ENCODE assay signal across 7 mouse cellular contexts in genomic region chr2:31140772-31141073, GRCm38 (mm10). TPM values are rescaled to one million over a fixed set of nuclear protein-coding genes. Genes with fewer than 3 reads are reported as not detected.
A peak's percentile ranks its signal among the peaks of the same experiment; 100 is the strongest.
DNase-seq lines count a peak whose midpoint lies in the region; ATAC-seq lines count a peak whose summit lies in the region.

No protein-coding gene starts in this region.

- peak overlapping the region; percentile 97 for H3K4me2 ChIP-seq in neural tube, embryonic 11.5 days (ENCODE audit: low read depth)
- peak overlapping the region; percentile 73 for H3K4me2 ChIP-seq in forebrain, embryonic 11.5 days (ENCODE audit: low read depth, low read length, severe bottlenecking)
- peak overlapping the region; percentile 98 for H3K4me2 ChIP-seq in limb, embryonic 11.5 days (ENCODE audit: low read depth, severe bottlenecking)
- peak overlapping the region; percentile 71 for H3K4me2 ChIP-seq in neural tube, embryonic 15.5 days

- H3K27me3 ChIP-seq in neural tube, embryonic 11.5 days (ENCODE audit: control insufficient read depth, insufficient read depth, low read length): 0 out of 2 replicates have a peak, but pooled peaks cover 2% of the 10 kb centered on the region
- peaks cover 2% of the 10 kb centered on the region; the same call in 1 of the 2 replicates for H3K27me3 ChIP-seq in forebrain, embryonic 11.5 days (ENCODE audit: control insufficient read depth, insufficient read depth, low read length)
- H3K27me3 ChIP-seq in limb, embryonic 11.5 days (ENCODE audit: control insufficient read depth, insufficient read depth, low read length): no peaks in the 10 kb centered on the region
- H3K27me3 ChIP-seq in neural tube, embryonic 15.5 days (replicated peaks): no peaks in the 10 kb centered on the region

- intact Hi-C loops in left cerebral cortex, postnatal 4 days (cut with DNase I): loop anchor here (10.0 kb wide), 2 partner anchors 66 to 106 kb away; no protein-coding TSS in a partner anchor
- intact Hi-C loops in left cerebral cortex, postnatal 14 days (cut with DNase I): loop anchor here (5.0 kb wide), 1 partner anchor 118 kb away; no protein-coding TSS in a partner anchor

- 11% methylated on average over 10 of the region's 10 CpGs for WGBS in neural tube, embryonic 11.5 days
- whole genome bisulfite sequencing in forebrain, embryonic 11.5 days: 7% methylated on average over 10 of the region's 10 CpGs
- 7% methylated on average over 10 of the region's 10 CpGs for WGBS in limb, embryonic 11.5 days
- 5% methylated on average over 10 of the region's 10 CpGs for WGBS in neural tube, embryonic 15.5 days

- peak overlapping the region; percentile 85 for H3K4me3 ChIP-seq in neural tube, embryonic 11.5 days (ENCODE audit: low read depth, low read length)
- H3K4me3 ChIP-seq in forebrain, embryonic 11.5 days (ENCODE audit: low read depth, low read length): peak overlapping the region; percentile 75
- H3K4me3 ChIP-seq in limb, embryonic 11.5 days (ENCODE audit: low read depth, low read length): peak overlapping the region; percentile 81
- H3K4me3 ChIP-seq in neural tube, embryonic 15.5 days (replicated peaks): peak overlapping the region; percentile 97

- no peak overlapping the region for H3K27ac ChIP-seq in neural tube, embryonic 11.5 days (ENCODE audit: low read depth, low read length)
- no peak overlapping the region for H3K27ac ChIP-seq in forebrain, embryonic 11.5 days (ENCODE audit: low read depth, low read length)
- no peak overlapping the region for H3K27ac ChIP-seq in limb, embryonic 11.5 days (replicated peaks; ENCODE audit: low read depth, low read length)
- H3K27ac ChIP-seq in neural tube, embryonic 15.5 days (replicated peaks): peak overlapping the region; percentile 94

- DNase-seq in neural tube, embryonic 11.5 days (ENCODE audit: low spot score): no peak
- DNase-seq in neural tube, embryonic 10.5 days (ENCODE audit: extremely low spot score, low spot score): no peak
- DNase-seq in forebrain, embryonic 11.5 days (ENCODE audit: low spot score): no peak
- no peak for DNase-seq in limb, embryonic 11.5 days (ENCODE audit: low spot score)
- no peak for DNase-seq in left cerebral cortex, postnatal 4 days
- DNase-seq in left cerebral cortex, postnatal 14 days (ENCODE audit: low spot score in 2 of 2): no peak

- no peaks in the 10 kb centered on the region for H3K36me3 ChIP-seq in neural tube, embryonic 11.5 days (ENCODE audit: control insufficient read depth, insufficient read depth, low read length)
- H3K36me3 ChIP-seq in forebrain, embryonic 11.5 days (ENCODE audit: control insufficient read depth, insufficient read depth, low read length): no peaks in the 10 kb centered on the region
- no peaks in the 10 kb centered on the region; the same call in 1 of the 2 replicates for H3K36me3 ChIP-seq in limb, embryonic 11.5 days (ENCODE audit: control insufficient read depth, insufficient read depth, low read length)
- no peaks in the 10 kb centered on the region for H3K36me3 ChIP-seq in neural tube, embryonic 15.5 days

- no peak for ATAC-seq in neural tube, embryonic 11.5 days (ENCODE audit: insufficient read depth, low FRiP score, low TSS enrichment)
- no peak for ATAC-seq in forebrain, embryonic 11.5 days (replicated peaks; ENCODE audit: low FRiP score)
- no peak for ATAC-seq in limb, embryonic 11.5 days (ENCODE audit: insufficient number of reproducible peaks, low FRiP score, low TSS enrichment, low read depth)
- ATAC-seq in neural tube, embryonic 15.5 days (ENCODE audit: low FRiP score): no peak

- peak overlapping the region; percentile 89 for H3K9ac ChIP-seq in neural tube, embryonic 11.5 days (ENCODE audit: low read length)
- peak overlapping the region; percentile 79 for H3K9ac ChIP-seq in forebrain, embryonic 11.5 days (ENCODE audit: low read length)
- peak overlapping the region; percentile 91 for H3K9ac ChIP-seq in limb, embryonic 11.5 days (ENCODE audit: low read length)
- peak overlapping the region; percentile 97 for H3K9ac ChIP-seq in neural tube, embryonic 15.5 days (replicated peaks)

- H3K9me3 ChIP-seq in neural tube, embryonic 11.5 days (ENCODE audit: control insufficient read depth, low read length): no peaks in the 10 kb centered on the region
- H3K9me3 ChIP-seq in forebrain, embryonic 11.5 days (ENCODE audit: control insufficient read depth, low read length): no peaks in the 10 kb centered on the region
- H3K9me3 ChIP-seq in limb, embryonic 11.5 days (ENCODE audit: control insufficient read depth, low read length): no peaks in the 10 kb centered on the region
- no peaks in the 10 kb centered on the region for H3K9me3 ChIP-seq in neural tube, embryonic 15.5 days (replicated peaks)

- peaks cover 10% of the 10 kb centered on the region; the same call in 1 of the 2 replicates for H3K4me1 ChIP-seq in neural tube, embryonic 11.5 days (ENCODE audit: control insufficient read depth, insufficient read depth, low read length)
- peaks cover 5% of the 10 kb centered on the region; the same call in 1 of the 2 replicates for H3K4me1 ChIP-seq in forebrain, embryonic 11.5 days (replicated peaks; ENCODE audit: control insufficient read depth, insufficient read depth, low read length)
- peaks cover 4% of the 10 kb centered on the region for H3K4me1 ChIP-seq in limb, embryonic 11.5 days (ENCODE audit: control insufficient read depth, insufficient read depth, low read length)
- peaks cover 30% of the 10 kb centered on the region for H3K4me1 ChIP-seq in neural tube, embryonic 15.5 days

RNA-seq across cellular contexts. Expression of gene Fnbp1, which starts 1.1 kb away (rescaled TPM):
- 15.4 and 17.6 TPM in 2 replicates for polyA plus RNA-seq in neural tube, embryonic 11.5 days (2014; fragmentation: Nextera tagmentation; extraction: Ambion mirVana)
- polyA plus RNA-seq in forebrain, embryonic 11.5 days (2014; fragmentation: Nextera tagmentation; extraction: Ambion mirVana): 15.9 and 17.3 TPM in 2 replicates
- 13.9 and 17.5 TPM in 2 replicates for polyA plus RNA-seq in limb, embryonic 11.5 days (2014; fragmentation: Nextera tagmentation; extraction: Ambion mirVana)
- 34.1 and 36.6 TPM in 2 replicates for polyA plus RNA-seq in neural tube, embryonic 15.5 days (2015; fragmentation: Nextera tagmentation; extraction: Ambion mirVana)
- total RNA-seq in left cerebral cortex, postnatal 4 days (2021): 10 to 100 TPM; 75.3 to 77.3 TPM
- 10 to 100 TPM; 73.0 to 74.2 TPM for total RNA-seq in left cerebral cortex, postnatal 14 days (2021)

RNA-seq across cellular contexts. Expression of gene Gpr107, which starts 11.4 kb away (rescaled TPM):
- polyA plus RNA-seq in neural tube, embryonic 11.5 days (2014; fragmentation: Nextera tagmentation; extraction: Ambion mirVana): 28.0 and 28.4 TPM in 2 replicates
- polyA plus RNA-seq in forebrain, embryonic 11.5 days (2014; fragmentation: Nextera tagmentation; extraction: Ambion mirVana): 30.7 and 32.2 TPM in 2 replicates
- polyA plus RNA-seq in limb, embryonic 11.5 days (2014; fragmentation: Nextera tagmentation; extraction: Ambion mirVana): 23.8 and 26.9 TPM in 2 replicates
- 33.7 and 36.3 TPM in 2 replicates for polyA plus RNA-seq in neural tube, embryonic 15.5 days (2015; fragmentation: Nextera tagmentation; extraction: Ambion mirVana)
- total RNA-seq in left cerebral cortex, postnatal 4 days (2021): 10 to 100 TPM; 59.0 to 59.8 TPM
- total RNA-seq in left cerebral cortex, postnatal 14 days (2021): 10 to 100 TPM; 51.1 to 52.3 TPM
